Mouse (Mus musculus): ENCODE measurements around the gene Ehbp1l1. TPM values are rescaled to one million over a fixed set of nuclear protein-coding genes. Genes with fewer than 3 reads are reported as not detected.
"Not testable (repeated sequence)": the region's sequence is repeated elsewhere in the genome, so short reads cannot be mapped to it uniquely, and the experiment has no call there.

The Ehbp1l1 gene
- polyA plus RNA-seq, 2 experiments from 2014 or later, result 14.4 to 20.7 TPM

DNA sequence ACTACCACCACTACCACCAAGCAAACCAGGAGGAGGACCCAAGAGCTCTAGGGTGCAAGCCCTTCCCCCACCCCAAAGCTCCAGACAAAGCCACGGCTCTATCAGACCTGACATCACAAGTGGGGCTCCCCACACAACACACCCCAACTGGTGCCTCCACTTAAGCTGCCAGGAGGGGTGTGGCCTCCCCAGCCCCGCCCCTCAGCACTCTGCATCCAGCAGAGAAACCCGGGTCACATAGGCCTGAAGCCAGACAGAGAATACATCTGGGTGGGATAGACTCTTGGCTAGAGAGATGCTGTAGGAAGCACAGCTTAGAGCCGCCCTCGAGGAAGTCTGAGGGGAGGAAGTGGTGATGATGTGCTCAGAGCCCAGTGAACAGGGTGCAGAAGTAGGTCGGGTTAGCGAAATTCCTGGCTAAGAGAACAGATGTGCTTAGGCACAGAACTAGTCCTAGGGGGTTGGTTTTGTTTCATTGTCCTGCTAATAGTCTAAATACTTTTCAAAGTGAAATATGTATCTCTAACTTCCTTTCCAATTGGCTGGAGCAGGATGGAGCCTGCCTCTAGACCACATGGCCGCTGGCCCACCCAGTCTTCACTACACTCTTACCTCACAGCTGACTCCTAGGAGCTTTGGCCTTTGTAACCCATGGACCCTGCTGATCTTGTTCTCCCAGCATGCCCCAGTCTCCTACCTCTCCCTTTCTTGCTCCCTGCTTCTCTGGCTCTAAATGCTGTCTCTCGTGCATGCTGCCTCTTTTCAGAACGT is 21.1 kb downstream of the Ehbp1l1 start:
- peak; percentile 73 for ATAC-seq

DNA sequence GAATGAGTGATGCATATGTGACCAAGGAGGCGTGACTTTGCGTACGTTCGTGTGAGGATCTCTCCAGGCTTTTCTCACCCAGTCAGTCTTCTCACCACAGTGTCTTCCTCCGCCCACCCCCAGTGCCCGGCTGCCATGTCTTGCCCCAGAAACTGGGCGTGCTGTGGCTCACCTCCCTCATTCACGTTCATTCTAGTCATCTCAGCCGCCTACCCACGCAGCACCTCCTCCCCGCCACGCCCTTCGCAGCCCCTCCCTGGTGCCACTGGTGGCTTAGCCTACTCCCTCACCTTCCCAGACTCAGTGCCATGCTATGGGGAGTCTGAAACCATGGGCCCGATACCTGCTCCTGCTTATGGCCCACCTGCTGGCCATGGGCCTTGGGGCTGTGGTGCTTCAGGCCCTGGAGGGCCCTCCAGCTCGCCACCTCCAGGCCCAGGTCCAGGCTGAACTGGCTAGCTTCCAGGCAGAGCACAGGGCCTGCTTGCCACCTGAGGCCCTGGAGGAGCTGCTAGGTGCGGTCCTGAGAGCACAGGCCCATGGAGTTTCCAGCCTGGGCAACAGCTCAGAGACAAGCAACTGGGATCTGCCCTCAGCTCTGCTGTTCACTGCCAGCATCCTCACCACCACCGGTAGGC is 21.8 kb downstream of the Ehbp1l1 start, which contains the start of gene Kcnk7:
Gene Kcnk7, plus strand, starts transcription at position 205 of the 638 bp plus-strand sequence.
- peak; percentile 75 for ATAC-seq

DNA sequence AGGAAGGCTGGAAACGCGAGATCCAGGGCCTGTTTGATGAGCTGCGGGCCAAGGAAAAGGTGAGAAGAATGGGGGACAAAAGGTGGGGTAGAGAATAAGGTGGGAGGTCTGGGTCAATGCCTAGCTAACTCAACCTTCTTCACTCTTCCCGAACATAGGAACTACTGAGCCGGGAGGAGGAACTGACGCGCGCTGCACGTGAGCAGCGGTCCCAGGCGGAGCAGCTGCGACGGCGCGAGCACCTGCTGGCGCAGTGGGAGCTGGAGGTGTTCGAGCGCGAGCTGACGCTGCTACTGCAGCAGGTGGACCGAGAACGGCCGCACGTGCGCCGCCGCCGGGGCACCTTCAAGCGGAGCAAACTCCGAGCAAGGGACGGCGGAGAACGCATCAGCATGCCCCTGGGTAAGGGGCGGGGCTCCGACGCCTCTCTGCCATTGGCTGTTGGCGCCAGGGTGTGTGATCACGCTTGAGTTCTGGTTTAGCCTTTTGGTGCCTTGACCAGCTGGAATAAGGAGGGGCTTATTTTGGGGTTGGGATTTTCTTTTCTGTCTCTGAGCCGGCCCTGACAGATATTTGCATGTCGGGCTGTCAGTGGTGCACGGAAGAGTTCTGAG is 30.2 kb downstream of the Ehbp1l1 start:
- ATAC-seq, result no peak

DNA sequence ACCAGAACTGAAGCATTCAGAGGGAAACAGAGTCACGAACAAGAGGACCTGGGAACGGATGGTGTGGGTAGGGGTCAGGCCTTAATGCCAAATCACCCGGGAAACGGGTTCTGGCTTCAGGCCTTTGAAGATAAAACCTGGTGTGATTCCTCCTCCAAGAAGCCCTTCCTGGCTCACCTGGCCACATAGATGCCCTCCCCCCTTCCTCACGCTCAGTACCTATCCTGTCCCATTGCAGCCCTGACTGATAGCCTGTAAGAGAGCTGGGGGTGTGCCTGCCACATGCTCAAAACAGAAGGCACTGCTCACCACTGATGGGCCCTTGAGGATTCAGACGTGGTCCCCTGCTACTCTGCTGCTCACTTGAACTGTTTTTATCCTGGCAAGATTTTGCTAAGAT is 32.3 kb downstream of the Ehbp1l1 start:
- no peak for ATAC-seq

DNA sequence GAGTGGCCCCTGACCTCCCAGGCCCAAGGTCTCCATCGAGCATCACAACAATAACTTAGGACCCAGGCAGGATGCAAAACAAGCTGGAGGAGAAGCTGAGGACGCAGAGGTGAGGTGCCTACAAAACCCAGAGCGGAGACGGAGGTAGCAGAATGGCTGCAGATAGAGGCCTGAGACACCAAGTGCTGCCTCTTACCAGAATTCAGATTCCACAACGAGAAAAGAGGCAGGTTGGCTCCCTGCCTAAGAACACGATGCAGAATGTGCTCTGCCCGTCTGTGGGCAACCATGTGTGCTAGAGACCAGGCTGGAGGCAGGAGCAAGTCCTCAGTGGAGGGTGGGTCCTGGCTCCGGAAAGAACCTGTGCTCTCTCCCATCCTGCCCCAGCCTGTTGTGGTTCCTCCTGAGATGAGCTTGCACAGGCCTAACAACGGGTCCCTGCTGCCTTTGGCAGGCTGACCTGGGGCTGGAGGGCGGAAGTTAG is 33.2 kb downstream of the Ehbp1l1 start:
- no peak for ATAC-seq

DNA sequence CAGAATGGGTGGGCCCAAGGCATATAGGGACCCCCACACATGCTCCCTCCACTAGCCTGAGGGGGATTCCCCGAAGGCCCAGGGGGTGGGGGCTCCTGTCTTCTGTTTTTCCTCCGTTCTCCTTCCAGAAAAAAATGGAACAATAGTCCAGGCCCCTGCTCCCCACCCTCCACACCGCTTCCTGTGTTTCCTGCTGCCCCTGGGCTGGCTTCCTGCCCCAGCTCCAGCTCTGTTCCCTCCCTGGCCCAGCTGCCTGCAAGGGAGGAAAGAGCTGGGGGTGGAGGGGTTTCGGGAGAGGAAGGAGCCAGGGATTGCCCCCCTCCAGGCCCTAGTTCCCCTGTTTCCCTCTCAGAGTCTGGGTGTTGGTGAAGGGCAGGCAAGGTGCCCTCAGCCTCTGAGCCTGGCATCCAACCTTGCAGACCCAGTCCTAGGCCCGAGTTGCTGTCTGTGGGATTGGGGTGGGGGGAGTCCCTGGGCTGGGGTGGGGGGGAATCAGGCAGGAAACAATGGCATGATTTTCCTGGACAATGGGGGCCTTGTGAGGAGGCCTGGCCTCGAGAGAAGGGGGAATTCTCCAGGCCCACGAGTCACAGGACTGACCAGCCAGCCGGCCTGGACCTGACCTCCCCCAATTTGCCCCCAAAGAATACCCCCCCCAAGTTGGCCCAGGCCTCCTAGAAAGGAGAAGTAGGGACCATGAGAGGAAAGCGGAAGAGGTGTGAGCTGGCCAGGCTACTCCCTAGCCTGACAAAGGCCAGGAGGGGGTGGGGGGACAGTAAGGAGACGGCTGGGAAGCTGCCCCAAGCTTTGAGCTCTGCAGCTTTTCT is 33.8 kb downstream of the Ehbp1l1 start:
- no peak for ATAC-seq

DNA sequence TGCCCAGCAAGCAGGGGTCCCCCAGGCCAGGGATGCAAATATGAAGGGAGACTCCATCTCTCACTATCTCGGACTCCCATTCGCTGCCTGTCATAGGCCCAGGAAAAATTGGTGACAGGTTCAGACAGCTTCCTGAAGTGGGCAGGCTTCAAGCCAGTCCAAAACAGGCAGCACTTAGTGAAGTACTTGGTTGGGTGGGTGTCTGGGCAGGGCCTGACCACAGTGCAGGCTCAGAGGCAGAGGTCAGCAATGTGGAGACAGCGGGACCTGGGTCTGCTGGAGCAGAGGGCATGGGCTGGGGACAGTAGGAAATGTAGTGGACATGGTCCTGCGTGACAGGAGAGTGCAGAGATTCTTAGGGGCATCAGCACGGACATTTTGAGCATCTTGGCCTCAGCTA is 34.5 kb downstream of the Ehbp1l1 start:
- no peak for ATAC-seq

DNA sequence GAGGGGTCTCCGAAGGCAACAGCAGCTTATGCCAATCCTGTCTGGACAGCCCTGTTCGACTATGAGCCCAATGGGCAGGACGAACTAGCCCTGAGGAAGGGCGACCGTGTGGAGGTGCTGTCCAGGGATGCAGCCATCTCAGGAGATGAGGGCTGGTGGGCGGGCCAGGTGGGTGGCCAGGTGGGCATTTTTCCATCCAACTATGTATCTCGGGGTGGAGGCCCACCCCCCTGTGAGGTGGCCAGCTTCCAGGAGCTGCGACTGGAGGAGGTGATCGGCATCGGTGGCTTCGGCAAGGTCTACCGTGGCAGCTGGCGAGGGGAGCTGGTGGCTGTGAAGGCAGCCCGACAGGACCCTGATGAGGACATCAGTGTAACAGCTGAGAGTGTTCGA is 35.8 kb downstream of the Ehbp1l1 start:
- ATAC-seq, result no peak

DNA sequence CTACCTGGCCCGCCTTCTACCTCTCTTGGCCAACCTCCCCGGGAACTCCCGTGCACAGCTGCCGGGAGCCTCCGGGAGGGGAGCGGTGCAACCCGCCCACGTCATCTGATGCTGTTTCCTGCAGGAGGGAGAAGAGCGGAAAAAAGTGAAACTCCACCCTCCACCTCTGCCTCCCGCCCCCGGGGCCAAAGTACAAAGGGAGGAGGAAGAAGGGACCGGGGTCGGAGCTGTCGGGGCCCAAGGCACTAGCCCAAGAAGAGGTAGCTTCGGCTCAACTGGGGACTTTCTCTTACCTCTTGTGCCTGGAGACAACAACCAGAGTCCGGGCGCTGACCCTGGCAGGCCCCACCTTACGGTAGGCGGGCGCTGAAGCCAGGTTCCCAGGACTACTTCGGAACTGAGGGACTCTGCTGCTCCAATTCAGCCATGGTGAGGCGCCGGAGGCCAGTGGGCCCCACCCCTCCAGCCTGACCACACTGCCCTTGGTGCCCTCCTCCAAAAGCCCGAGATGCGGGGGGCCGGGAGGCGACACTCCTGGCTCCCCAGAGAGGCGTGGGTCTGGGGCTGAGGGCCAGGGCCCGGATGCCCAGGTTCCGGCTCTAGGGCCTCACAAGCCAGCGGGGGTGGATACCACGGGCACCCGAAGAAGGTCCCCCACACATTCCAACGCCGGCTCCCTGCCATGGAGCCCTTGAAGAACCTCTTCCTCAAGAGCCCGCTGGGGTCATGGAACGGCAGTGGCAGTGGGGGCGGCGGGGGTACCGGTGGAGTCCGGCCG is 36.4 kb downstream of the Ehbp1l1 start:
- ATAC-seq, result peak; percentile 73

DNA sequence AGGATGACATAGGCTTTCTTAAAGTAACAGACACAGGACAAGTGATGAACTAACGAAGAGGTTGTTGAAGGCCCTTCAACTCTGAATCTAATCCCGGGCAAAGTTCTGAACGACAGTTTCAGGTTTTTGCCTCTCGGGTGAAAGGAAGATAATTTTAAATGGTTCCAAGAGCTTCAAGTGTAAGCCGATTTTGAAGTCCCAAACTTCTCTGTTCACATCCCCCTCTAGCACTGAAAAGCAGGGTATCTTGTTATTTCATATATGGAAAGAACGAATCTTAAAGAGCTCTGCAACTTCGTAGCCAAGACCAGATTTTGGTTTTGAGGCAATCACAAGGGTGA is 37.1 kb downstream of the Ehbp1l1 start:
- no peak for ATAC-seq

DNA sequence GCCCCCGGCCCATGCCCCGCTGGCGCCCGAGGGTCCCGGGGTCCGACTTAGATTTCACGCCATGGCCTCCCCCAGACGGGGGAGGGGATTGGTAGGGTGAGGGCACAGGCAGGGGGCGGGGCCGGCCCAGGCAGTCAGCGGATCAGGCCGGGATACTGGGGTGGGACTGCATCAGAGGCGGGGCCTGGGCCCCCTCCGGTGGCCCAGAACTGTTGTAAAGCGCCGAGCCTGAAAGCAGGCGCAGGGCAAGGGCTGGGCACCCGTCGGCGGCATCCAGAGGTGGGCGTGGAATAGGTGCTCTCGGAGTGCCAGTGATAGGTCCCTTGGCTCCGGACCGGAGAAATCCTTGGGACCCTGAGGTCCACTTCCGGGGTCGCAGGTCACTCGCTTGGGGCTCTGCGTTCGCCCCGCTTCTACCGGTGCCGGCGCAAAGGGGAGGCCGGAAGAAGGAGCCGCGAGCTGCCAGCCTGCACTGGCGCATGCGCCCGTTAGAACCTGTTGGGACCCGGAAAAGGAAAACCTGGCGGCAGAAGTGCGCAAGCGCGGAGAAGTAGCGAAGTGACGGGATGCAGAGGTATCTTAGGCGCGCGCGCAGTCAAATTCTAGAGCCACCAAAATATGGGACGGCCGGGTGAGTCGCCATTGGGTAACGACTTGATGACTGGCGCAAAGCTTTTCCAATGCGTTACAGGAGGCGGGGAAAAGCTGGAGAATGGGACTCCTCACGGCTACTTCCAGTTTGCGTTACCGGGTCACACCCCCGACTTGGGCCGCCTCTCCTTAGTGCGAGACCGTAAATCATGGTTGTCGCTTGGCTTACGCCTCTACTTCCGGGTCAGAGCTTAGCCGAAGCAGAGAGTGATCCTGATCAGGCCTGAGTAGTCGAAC is 37.7 kb downstream of the Ehbp1l1 start, which contains the start of the genes Map3k11 and Pcnx3:
Gene Map3k11, plus strand, starts transcription at position 543 of the 888 bp plus-strand sequence.
Gene Pcnx3, minus strand, starts transcription at position 709 of the 888 bp plus-strand sequence.
- ATAC-seq, result peak; percentile 78

DNA sequence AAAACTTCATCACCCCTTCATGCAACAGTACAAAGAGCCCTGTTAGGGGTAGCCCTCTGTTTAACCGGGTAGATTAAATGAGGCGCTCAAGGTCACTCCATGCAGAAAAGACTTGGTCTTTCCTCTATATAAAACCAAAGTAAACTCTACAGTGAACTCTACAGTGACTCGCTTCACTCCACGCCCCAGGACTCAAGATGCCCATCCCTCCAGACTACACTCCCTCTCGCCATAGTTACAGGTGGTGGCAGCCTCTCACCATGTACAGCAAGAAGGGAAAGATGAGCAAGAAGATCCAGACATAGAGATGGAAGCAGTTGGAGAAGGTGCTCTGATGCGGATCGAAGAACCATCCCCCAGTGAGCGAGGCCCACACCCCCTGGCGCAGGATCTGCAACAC is 38.4 kb downstream of the Ehbp1l1 start:
- ATAC-seq, result no peak

DNA sequence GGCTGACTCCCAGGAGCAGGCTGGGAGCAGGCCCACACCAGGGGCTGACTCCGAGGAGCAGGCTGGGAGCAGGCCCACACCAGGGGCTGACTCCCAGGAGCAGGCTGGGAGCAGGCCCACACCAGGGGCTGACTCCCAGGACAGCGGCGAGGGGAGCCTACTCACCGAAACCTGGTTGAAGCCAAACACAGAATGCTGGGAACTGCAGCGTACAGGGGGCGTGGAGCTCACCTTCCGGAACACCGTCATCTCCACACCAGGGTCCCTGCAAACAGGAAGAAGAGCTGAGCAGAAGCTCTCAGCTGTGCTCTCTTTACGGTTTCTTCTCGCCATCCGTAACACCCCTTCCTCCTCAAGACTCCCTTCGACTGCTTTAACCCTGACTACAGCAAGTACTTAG is 39.2 kb downstream of the Ehbp1l1 start:
- ATAC-seq, result not testable (repeated sequence)

DNA sequence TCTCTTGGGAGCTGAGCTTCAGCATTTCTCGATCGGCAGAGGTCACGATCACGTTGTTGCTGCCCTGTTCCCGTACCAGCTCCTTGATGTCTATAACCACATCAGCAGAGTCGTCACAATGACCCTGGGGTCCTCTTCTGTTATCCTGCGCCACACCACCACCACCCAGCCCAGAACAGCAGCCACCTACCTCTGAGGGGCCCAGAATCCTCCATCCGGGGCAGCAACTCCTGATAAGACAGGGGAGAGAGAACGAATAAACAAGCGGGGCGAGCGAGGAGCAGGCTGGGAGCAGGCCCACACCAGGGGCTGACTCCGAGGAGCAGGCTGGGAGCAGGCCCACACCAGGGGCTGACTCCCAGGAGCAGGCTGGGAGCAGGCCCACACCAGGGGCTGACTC is 39.7 kb downstream of the Ehbp1l1 start:
- no peak for ATAC-seq

DNA sequence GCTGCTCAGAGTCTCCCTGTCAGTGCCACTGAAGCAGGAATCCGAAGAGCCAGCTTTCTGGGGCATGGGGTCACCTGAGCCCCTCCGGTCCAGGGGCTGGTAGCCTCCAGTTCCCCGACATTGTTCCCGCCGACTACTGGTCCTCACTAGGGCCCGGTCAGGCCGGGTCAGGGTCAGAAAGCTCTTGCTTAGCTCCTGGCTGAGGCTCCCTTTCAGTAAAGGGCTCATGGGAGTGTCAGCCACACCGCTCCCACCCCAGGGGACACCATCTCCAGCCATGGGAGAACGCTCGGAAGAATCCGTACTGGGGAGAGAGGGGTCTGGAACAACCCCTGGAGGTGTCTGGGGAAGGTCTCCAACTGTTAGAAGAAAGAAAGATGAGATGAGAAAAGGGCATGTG is 40.3 kb downstream of the Ehbp1l1 start:
- no peak for ATAC-seq

DNA sequence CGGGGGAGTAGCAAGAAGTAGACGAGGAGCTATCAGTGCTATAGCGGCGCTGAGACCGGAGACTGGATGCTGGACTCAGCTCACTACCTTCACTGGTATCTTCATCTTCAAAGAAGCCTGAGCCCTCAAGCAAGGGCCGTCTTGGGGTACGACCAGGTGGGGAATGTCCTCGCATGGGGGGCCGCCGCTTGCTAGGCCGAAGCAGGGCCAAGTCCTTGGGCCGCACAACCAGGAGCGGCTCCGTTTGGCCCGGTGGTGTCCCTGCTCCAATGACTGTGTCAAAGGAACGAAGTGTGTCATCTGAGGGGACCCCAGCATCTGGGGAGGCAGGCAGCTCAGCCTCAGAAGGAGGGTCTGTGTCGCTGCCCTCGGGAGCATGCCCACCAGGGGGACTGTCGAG is 40.7 kb downstream of the Ehbp1l1 start:
- ATAC-seq, result no peak

DNA sequence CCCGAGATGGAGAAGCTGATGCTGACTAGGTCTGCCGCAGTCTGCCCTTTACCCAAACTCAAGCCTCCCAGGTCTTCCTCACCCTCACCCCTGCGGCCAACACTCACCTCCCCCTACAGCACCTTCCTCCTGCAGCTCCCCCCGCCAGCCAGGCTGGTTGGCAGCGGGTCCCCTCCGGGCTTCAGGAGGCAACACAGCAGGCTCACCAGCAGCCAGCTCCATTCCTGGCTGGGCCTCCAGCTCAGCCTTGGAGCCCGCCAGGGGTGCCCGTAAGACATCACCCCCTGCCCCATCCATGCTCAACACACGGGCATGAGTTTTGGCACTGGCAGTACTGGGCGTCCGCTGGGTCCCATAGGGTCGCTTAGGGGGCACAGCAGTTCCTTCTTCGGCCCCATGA is 41.1 kb downstream of the Ehbp1l1 start:
- ATAC-seq, result no peak

DNA sequence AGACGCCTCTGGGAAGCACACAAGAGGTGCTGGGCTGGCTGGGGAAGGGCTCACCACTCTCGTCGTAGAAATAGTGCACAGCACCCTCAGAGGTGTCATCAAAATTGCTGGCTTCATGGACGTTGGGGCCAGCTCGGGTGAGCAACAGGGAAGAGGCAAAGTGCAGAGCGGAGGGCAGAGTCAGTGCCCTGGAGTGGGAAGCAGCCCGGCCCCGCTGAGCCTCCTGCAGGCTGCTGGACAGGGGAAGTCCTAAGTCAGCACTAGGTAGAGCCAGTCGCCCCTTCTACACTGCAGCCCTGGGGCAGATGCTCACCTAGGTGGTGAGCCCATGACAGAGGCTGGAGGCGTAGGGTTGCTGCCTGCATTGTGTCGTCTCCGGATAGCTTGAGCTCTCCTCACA is 41.9 kb downstream of the Ehbp1l1 start:
- ATAC-seq, result no peak

DNA sequence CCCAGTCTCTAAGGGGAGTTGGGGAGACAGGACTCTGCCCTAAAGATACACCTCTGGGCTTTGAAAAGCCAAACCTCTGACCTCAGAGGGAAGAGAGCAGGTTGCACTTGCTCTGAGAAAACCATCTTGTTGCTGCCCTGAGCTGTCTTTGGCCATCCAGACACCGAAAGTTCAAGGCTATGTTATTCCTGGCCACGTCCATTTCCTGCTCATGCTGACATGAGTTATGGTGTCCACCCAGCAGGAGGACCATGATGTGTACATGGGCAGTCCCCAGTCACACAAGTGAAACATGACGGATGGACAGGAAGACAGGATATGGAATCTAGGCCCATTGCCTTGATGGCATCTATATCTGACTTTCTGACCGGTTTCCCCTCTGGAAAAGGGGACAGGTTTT is 45.7 kb downstream of the Ehbp1l1 start:
- ATAC-seq, result no peak

DNA sequence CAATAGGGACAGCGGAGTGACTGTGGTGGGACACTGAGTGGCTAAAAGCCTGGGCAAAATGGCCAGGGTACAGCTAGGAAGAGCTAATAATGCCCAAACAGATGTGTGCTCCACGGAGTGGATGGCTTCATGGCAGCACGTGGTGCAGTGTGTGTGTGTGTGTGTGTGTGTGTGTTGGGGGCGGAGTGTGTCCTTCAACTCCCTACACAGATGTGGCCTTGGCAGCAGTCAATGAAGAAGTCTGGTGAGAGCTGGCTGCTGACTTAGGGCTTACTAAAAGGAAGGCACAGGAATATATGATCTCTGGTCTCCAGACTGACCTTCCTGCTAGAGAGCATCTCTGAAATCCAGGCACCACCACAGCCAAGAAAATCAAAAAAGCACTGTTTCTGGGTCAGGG is 57.7 kb downstream of the Ehbp1l1 start:
- ATAC-seq, result no peak

DNA sequence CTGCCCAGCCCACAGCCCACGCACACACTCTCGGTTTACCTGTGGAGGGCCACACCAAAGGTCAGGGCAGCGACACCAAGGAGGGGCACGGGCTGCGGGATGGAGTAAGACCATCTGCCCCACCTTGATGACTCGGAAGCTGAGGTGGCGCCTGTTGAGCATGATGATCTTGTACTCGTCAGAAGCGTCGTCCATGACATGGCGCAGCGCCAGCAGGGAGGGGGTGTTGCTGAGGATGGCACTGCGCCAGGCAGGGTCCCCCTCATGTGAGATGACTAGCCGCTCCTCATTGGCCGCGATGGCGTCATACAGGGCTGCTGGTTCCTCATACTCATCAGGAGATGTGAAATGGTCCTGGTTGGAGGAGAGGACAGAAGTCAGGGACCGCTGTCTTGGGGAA is 59.7 kb downstream of the Ehbp1l1 start:
- ATAC-seq, result no peak

Data from CD4-positive, CD25-positive, alpha-beta regulatory T cell, adult 4 months (primary cell).